Mouse (Mus musculus): Measurements from ENCODE around the gene Osbp2. TPM values are rescaled to one million over a fixed set of nuclear protein-coding genes. Genes with fewer than 3 reads are reported as not detected.

Osbp2 gene
- total RNA-seq, 2 experiments from 2014 or later, result 125 to 126 TPM

DNA sequence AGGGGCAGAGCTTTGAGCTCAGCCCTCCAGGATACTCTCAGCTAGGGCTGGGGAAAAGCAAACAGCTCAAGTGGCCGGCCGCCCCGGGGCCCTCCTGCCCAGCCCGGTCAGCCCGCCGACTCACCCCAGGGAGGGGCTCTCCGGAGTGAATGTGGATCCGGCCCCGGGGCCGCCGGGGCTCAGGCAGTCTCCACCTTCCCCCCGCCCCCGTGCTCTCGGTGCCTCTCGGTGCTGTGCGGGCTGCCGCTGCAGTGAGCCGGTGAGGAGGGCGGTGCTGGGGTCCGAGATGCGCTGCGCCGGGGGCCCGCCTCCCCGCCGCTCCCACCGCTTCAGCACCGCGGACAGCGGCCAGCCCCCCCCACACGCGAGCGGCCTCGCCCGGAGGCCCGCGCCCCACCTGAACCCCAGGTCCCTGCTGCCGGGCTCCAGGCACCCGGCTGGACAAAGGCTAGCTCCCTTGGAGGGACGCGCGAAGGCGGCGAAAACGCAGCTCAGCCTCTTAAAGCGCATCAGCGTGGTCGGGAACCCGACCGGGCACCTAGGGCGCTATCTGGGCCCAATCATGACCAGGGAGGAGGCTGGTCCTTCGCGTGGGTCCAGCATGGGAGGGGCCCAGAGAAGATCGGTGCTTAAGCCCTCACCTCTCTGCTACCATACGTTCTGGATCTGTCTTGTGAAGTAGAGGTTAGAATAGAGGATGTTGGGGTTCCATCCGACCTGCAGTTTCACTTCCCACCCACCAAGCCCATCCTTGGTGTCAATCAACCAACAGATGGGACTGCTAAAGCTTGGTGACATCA lies 89.0 kb downstream of the Osbp2 start:
- DNase-seq (ENCODE audit: extremely low spot score in 1 of 2, low spot score in 2 of 2), result peak in 1 of 2 experiments; percentile 64
- intact Hi-C loops (cut with DNase I), result loop anchor here (5.0 kb wide), 1 partner anchor 47 kb away; no protein-coding TSS in a partner anchor

DNA sequence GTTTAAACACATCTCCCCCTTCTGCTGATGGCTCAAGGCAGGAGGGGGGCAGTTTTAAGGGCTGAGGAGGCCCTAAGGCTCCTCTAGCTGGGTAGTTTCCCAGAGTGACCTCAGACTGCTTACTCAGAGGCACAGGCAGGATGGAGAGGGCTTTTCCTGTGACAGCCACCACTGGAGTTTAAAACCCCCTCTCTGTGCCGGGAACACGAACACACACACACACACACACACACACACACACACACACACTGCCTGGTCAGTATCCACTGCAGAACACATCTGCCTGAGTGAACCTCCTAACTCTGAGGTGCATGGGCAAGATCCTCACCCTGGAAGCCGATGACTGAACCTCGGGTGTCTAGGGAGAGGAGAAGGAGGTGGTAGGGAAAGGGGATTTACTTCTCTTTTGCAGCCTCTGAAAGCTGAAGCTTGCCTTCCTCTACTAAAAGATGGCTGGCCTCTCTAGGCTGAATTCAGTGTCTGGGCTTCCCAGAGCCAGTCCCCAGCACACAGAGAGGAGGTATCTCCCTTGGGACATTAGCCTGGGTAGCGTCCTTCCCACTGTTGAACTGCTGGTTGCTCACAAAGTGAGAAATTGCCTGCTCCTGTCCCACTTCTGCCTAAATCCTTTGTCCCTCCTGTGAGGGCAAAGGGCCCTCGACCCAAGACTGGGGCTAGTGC lies 89.8 kb downstream of the Osbp2 start:
- intact Hi-C loops (cut with DNase I), result loop anchor here (5.0 kb wide), 1 partner anchor 47 kb away; no protein-coding TSS in a partner anchor
- peak in 1 of 2 experiments; percentile 36 for DNase-seq (ENCODE audit: extremely low spot score in 1 of 2, low spot score in 2 of 2)

DNA sequence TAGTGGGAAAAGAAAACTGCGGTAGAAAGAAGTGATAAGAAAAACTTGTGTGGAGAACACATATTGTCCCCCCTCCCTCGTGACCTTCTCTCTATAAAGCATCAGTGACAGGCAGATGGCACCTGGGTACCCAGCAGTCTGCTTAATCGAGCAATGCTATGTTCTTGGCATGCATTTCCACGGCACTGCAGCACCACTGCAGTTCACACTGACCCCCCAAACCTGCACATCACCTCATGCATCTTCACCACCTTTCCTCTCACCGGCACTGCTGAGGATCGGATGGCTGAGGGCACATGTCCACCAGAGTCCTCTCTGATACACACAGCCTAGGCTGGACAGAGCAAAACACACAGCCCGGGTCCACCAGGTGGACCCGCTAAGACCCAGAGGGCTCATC lies 90.6 kb downstream of the Osbp2 start:
- DNase-seq (ENCODE audit: extremely low spot score in 1 of 2, low spot score in 2 of 2), result no peak
- intact Hi-C loops (cut with DNase I), result loop anchor here (5.0 kb wide), 1 partner anchor 46 kb away; no protein-coding TSS in a partner anchor

GRCm38 (mm10) chr11:3771348-3771747 lies 92.4 kb downstream of the Osbp2 start:
- peak in 1 of 2 experiments; percentile 43 for DNase-seq (ENCODE audit: extremely low spot score in 1 of 2, low spot score in 2 of 2)
- intact Hi-C loops (cut with DNase I), result loop anchor here (5.0 kb wide), 1 partner anchor 44 kb away; no protein-coding TSS in a partner anchor

GRCm38 (mm10) chr11:3767830-3768229 lies 95.9 kb downstream of the Osbp2 start:
- intact Hi-C loops (cut with DNase I), result no loop called here
- DNase-seq (ENCODE audit: extremely low spot score in 1 of 2, low spot score in 2 of 2), result no peak

DNA sequence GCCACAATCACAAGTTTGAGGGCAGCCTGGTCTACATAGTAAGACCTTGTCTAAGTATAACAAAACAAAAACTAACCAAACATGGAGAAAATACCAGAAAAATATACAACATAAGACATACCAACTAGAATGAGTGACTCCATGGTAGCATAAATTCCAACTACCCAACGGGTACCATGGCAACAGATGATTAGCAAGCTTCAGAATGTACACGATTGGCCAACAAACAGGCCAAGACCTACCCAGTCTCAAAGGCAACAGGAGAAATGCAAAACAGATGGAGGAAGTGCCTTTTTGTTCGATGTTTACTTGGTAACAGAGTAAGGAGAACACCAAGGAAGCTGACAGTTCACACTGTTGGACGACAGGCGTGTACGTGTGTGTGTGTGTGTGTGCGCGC lies 96.7 kb downstream of the Osbp2 start:
- intact Hi-C loops (cut with DNase I), result no loop called here
- peak in 1 of 2 experiments; percentile 7 for DNase-seq (ENCODE audit: extremely low spot score in 1 of 2, low spot score in 2 of 2)

GRCm38 (mm10) chr11:3764352-3764751 lies 99.4 kb downstream of the Osbp2 start:
- DNase-seq (ENCODE audit: extremely low spot score in 1 of 2, low spot score in 2 of 2), result no peak
- intact Hi-C loops (cut with DNase I), result no loop called here

DNA sequence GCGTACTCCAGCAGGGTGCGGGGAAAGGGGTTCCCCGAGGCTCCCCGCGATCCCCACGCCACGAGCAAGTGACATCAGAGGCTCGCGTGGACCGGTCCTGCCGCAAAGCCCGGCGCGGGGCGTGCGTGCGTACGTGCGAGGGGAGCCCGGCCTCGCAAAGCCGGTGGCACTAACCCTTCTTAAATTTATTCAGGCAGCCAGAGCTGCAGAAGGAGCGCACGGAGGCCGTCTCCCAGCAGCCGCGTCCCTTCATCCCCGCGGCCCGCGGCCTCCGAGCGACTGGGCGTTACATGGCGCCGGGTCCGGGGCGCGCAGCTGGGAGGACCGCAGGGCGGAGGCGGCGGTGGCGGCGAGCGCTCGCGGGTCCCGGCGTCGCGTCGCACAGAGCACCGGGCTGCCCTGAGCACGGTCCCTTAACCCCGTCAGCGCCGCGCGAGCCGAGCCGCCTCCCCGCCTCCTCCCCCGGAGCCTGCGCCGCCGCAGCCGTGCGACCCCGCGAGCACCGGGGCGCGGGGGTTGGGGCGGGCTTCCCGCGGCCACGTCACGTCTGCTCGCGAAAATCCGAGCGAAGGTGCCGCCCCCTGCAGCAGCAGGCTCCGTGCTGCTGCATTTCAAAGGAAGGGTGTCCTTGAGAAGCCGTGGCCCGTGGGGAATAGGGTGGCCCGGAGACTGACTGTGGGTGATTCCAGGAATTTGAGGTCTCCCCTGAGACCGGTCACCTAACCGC lies 101.8 kb downstream of the Osbp2 start:
- intact Hi-C loops (cut with DNase I), result no loop called here
- peak in 1 of 2 experiments; percentile 70 for DNase-seq (ENCODE audit: extremely low spot score in 1 of 2, low spot score in 2 of 2)

DNA sequence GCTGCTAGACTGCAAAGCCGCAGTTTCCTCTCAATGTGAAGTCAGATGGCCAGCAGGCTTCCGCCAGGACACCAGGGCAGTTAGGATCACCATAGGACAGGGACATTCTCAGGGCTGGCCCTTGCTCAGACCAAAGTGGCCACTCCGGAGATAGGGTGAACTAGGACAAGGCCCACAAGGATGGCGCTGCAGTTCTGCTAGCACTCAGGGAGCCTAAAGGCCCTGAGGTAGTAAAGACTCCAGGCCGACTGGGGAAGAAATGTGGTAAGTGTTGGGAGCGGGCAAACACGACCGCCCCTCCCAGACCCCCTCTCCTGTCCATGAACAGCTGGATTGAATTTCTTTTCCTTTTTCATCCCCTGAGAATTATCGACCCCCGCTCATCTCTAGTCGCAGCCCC lies 102.4 kb downstream of the Osbp2 start:
- DNase-seq (ENCODE audit: extremely low spot score in 1 of 2, low spot score in 2 of 2), result no peak

DNA sequence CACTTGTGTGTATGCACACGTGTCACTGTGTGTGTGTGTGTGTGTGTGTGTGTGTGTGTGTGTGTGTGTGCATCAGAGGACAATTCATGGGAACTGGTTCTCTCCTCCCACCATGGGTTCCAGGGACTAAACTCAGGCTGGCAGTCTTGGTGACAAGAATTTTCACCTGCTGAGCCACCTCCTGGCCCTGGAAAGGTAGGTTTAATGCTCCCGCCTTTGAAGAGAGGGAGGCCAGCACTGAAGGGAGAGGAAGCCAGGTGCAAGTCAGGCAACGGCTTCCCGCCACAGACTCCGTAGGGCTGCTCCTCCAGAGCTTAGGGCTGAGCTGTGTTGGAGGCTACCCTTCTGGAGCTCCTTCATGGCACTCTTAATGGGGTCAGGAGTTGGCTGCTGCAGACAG lies 104.3 kb downstream of the Osbp2 start:
- DNase-seq (ENCODE audit: extremely low spot score in 1 of 2, low spot score in 2 of 2), result no peak
- intact Hi-C loops (cut with DNase I), result no loop called here

More for the DNA sequence above, 102.4 kb downstream of the Osbp2 start:
- intact Hi-C loops (cut with DNase I), result no loop called here

- DNase-seq (ENCODE audit: extremely low spot score in 1 of 2, low spot score in 2 of 2), result no peak
- intact Hi-C loops (cut with DNase I), result no loop called here
These were observed 108.4 kb downstream of the Osbp2 start for GRCm38 (mm10) chr11:3755341-3755740.

DNA sequence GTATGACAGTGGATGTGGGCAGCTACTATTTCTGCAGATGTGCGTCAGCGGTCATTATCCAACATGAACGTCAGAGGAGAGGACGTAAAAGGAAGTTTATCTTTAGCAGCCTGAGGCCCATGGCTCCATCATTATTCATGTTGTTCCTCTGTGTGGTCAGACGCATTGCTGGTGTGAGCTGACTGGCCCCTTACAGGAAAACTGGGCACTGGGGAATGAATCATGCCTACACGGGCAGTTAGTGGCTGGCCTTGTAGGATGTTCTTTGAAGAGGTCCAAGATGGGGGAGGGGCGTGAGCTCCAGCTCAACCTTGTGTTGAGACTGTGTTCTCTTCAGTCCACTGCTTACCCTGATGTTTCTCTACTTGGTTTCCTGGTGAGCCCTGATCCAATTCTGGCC lies 109.0 kb downstream of the Osbp2 start:
- intact Hi-C loops (cut with DNase I), result no loop called here
- no peak for DNase-seq (ENCODE audit: extremely low spot score in 1 of 2, low spot score in 2 of 2)

DNA sequence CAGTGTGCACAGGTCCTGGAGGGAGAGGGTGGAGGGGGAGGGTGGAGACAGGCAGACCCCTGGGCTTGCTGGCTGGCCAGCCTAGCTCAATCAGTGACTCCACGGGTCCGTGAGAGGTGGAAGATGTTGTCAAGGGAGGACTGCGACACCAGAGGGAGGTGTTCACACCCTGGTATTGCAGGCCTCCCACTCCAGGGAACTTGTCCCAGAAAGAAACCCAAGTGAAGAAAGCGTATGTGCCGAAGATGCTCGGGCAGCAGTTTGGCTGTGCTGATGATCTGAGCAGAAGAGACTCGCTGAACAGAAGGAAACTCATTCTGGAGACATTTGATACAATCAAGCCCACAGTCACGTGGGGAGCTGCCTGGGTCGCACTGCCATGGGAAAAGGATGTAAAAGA lies 109.8 kb downstream of the Osbp2 start:
- no peak for DNase-seq (ENCODE audit: extremely low spot score in 1 of 2, low spot score in 2 of 2)
- intact Hi-C loops (cut with DNase I), result no loop called here

- DNase-seq (ENCODE audit: extremely low spot score in 1 of 2, low spot score in 2 of 2), result no peak
- intact Hi-C loops (cut with DNase I), result no loop called here
These were observed 110.9 kb downstream of the Osbp2 start for GRCm38 (mm10) chr11:3752766-3753165.

GRCm38 (mm10) chr11:3749831-3750230 lies 113.9 kb downstream of the Osbp2 start:
- intact Hi-C loops (cut with DNase I), result no loop called here
- DNase-seq (ENCODE audit: extremely low spot score in 1 of 2, low spot score in 2 of 2), result no peak

GRCm38 (mm10) chr11:3742449-3742848 lies 121.3 kb downstream of the Osbp2 start:
- intact Hi-C loops (cut with DNase I), result no loop called here
- no peak for DNase-seq (ENCODE audit: extremely low spot score in 1 of 2, low spot score in 2 of 2)

- DNase-seq (ENCODE audit: extremely low spot score in 1 of 2, low spot score in 2 of 2), result peak in 1 of 2 experiments; percentile 64
- intact Hi-C loops (cut with DNase I), result no loop called here
These were observed 122.5 kb downstream of the Osbp2 start for GRCm38 (mm10) chr11:3741183-3741582.

- no peak for DNase-seq (ENCODE audit: extremely low spot score in 1 of 2, low spot score in 2 of 2)
- intact Hi-C loops (cut with DNase I), result no loop called here
These were observed 124.9 kb downstream of the Osbp2 start for GRCm38 (mm10) chr11:3738778-3739177.

DNA sequence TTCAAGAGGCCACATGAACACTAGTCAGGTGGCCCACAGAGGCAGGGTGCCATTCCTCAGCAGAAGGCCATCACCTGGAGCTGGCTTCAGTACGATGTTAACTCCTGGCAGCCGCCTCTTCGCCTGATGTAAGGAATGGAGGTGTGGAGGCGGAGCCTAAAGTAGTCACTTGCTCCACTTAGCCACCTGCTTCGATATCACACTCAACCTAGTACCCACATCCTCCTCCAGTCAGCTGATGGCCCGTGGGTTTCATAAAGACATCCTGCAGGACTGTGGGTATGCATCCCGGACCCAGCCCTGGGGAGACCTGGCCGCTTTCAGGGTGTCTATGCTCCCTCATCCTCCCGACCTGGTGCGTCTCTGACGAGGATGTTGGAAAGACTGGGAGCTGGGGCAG lies 128.0 kb downstream of the Osbp2 start:
- intact Hi-C loops (cut with DNase I), result no loop called here
- DNase-seq (ENCODE audit: extremely low spot score in 1 of 2, low spot score in 2 of 2), result no peak

Data from left cerebral cortex, postnatal 10 days (tissue).